Mouse (Mus musculus) heart, postnatal 10 days (tissue): ENCODE data around the gene Gm20403. TPM values are rescaled to one million over a fixed set of nuclear protein-coding genes. Genes with fewer than 3 reads are reported as not detected.
"Not testable (repeated sequence)": the region's sequence is repeated elsewhere in the genome, so short reads cannot be mapped to it uniquely, and the experiment has no call there.

Experiments used
- DNase-seq, 2 experiments: peaks; one replicate each; pipeline ENCODE4 v3.0.0; 2021
- intact Hi-C: fragments of 180-260 bp; cut with DNase I; formaldehyde crosslinking; loops from one replicate; pipeline ENCODE4 v1.15.1; 2025
- total RNA-seq, 2 experiments: library from RNA; stranded (reverse); gene quantifications; 2 replicates each; pipeline ENCODE4 v1.2.3; 2021

The Gm20403 gene
- not detected for total RNA-seq

DNA sequence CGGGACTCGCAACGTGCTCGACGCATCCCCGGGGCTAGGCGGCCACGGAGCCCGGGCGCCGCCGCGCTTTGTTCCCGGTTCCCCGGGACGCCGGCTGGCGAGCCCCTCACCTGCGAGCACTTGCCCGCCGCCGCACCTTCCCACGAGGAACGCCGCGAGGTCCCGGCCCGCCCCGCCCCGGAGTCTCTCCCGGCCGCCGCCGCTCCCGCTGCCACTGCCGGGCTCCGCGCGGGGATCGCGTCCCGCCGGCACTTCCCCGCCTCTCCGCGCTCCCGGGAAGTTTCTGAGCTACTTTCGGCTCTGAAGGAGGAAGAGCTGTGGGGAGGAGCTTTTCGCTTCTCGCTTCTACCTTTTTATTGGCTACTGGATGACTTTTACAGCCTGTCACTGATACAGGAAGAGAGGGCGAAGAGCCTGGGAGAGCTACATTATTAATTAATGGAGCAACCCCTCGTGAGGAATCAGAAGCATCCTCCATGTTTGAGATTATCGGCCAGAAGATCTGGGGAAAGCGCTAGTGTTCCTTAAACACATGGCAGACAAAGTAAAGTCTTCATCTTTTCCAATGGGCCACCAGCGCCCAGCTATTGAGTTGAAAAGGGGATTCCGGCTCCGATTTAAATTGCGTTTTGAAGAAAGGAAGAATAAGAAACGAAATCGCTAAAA is at the start of gene Gm20403:
Gm20403 (minus strand) TSS at position 478 of the 666 bp plus-strand sequence.
- intact Hi-C loops = loop anchor here (10.0 kb wide), 1 partner anchor 459 kb away; no protein-coding TSS in a partner anchor
- peak; percentile 66 to 78 for DNase-seq

GRCm38 (mm10) chr12:55027088-55027487 is 40.8 kb upstream of the Gm20403 start:
- no peak for DNase-seq

DNA sequence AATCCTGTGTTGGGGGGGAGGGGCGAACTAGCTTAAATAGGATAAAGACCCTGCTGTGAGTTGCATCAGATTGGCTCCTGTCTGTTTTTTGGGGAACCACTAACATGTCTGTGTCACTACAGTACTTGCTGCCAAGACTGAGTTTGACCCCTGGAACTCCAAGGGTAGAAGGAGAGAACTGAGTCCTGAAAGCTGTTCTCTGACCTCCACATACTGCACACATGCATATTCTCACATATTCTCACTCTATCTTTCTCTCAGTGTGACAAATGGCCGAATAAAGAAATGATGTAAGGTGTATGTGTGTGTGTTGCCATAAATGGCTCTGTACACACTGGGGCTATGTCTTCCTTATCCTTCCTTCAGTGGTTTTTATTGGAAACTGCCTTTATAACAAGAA is 37.0 kb upstream of the Gm20403 start:
- no peak for DNase-seq
- intact Hi-C loops = no loop called here

More at GRCm38 (mm10) chr12:55027088-55027487, 40.8 kb upstream of the Gm20403 start:
- intact Hi-C loops = no loop called here

- intact Hi-C loops = no loop called here
- DNase-seq = no peak
These were observed 33.1 kb upstream of the Gm20403 start for GRCm38 (mm10) chr12:55019421-55019877.

DNA sequence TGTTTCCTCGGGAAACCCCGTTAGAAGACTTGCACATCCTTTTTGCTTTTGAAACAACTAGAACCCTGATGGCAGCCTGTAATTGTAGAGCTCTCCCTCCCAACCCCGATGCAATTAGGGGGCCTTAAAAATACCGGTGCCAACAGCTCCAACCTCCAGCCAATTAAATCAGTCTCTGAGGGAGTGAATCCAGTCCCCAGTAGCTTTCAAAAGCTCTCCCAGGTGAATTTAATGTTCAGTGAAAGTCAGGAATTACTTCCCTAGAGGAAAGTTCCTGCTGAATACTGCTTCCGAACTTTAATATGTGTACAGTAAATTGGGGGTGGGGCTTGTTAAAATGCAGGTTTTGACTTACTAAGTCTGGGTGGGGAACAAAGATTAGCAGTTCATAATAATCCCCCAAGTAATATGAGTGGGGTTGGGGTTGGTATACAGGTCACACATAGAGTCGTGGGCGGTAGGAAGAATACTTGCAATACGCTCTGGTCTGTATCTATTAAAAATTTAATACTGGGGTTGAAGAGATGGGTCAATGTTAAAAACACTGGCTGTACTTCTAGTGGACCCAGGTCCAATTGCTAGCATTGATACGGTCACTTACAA is 30.9 kb upstream of the Gm20403 start:
- no peak for DNase-seq
- intact Hi-C loops = no loop called here

DNA sequence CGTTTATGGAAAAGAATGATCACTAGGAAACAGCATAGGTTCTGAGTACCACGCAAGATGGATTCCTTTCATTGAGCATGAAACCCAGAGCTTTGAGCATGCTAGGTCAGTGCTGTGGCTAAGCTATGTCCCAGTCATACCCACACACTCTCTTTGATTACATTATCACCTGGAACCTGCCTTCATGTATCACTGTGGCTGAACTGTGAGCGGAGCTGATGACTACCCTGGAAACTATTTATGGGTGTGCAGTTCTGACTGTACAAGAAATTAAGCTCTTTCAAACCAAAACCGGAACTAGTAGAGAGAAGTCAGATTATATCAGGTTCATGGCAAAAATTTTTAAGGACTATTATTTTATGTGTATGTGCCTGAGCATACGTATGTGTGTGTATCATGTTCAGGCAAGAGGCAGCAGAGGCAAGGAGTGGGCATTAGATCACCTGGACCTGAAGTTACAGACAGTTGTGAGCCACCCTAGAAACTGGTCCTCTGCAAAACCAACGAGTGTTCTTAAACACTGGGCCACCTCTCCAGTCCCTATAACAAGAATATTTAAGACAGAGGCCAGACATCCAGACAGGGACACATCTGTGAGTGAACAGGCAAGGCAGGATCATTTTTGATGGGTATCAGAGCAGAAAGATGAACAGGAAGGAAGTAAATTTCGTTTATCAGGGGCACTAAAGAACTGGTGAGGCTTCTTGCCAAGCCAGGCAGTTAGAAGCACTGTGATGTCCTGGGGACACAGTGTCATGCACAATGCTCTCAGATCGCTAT is 30.2 kb upstream of the Gm20403 start:
- intact Hi-C loops = no loop called here

GRCm38 (mm10) chr12:55015428-55015827 is 29.1 kb upstream of the Gm20403 start:
- intact Hi-C loops = no loop called here
- no peak for DNase-seq

More for the DNA sequence above, 30.2 kb upstream of the Gm20403 start:
- DNase-seq = no peak

- DNase-seq = no peak
- intact Hi-C loops = no loop called here
These were observed 27.5 kb upstream of the Gm20403 start, which contains the start of gene Baz1a for GRCm38 (mm10) chr12:55013626-55014398. Baz1a (minus strand) TSS chr12:55014348.

DNA sequence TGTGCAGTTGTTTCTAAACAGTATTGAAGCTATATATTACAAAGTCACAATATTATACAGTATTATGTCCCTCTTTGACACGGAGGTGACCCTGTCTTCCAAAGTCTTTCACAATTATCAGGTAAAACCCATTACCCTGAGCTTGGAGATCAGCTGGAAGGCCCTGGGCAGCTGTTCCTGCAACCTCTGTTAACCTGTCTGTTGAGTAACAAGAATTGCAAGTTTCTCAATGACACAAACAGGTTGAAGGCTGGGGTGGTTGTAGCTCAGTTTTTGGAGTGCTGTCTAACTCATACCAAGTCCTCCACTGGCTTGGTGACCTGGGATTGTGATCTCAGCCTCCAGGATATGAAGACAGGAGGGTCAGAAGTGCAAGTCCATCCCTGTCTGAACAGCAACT is 26.7 kb upstream of the Gm20403 start:
- intact Hi-C loops = no loop called here
- DNase-seq = no peak

- DNase-seq = no peak
- intact Hi-C loops = no loop called here
These were observed 21.2 kb upstream of the Gm20403 start for GRCm38 (mm10) chr12:55007361-55008008.

DNA sequence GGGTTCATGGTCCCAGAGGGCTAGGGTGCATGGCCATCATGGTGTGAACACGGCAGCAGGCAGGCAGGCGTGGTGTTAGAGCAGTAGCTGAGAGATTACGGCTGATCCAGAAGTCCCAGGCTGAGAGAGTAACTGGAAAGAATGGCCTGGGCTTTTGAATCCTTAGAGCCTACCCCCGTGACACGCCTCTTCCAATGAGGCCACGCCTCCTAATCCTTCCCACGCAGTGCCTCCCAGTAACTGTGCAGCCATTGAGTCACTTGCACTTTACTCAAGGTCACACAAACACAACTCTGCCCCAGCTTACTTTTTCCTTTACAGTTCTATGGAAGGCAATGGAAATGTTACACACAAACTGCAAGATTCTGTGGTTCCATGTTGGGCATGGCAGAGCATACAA is 19.7 kb upstream of the Gm20403 start:
- no peak for DNase-seq
- intact Hi-C loops = no loop called here

DNA sequence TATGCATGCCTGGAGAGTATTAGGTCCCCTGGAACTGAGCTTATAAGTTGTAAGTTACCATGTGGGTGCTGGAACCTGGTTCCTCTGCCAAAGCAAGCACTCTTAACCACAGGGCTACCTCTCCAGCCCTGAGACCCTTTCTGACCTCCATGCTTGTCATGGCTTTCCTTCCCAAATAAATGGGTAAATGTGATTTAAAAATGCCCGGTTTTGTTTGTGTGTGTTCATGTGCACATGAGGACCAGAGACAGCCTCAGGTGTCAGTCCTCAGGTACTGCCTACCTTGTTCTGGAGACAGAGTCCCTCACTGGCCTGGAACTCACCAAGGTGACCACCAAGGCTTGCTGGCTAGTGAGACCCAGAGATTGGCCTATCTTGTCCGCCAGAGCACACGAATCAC is 18.1 kb upstream of the Gm20403 start:
- intact Hi-C loops = no loop called here

GRCm38 (mm10) chr12:55003843-55004242 is 17.5 kb upstream of the Gm20403 start:
- DNase-seq = no peak
- intact Hi-C loops = no loop called here

More for the DNA sequence above, 18.1 kb upstream of the Gm20403 start:
- DNase-seq = no peak

DNA sequence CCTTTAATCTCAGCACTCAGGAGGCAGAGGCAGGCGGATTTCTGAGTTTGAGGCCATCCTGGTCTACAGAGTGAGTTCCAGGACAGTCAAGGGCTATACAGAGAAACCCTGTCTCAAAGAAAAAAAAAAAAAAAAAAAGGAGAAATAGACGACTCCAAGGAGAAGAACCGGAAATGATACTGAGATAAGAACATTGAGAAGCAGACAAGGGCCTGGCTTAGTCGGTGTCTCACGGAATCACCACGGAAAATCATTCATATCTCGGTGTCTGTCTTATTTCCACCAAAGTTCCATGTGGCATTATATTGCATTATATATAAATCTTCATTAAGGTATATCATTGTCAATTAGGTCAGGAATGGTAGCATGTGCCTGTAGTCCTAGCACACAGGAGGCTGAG is 16.2 kb upstream of the Gm20403 start:
- intact Hi-C loops, DNase-seq: not testable (repeated sequence)

GRCm38 (mm10) chr12:54999016-54999690 is 12.8 kb upstream of the Gm20403 start:
- intact Hi-C loops = no loop called here
- DNase-seq = peak; percentile 18 to 20

DNA sequence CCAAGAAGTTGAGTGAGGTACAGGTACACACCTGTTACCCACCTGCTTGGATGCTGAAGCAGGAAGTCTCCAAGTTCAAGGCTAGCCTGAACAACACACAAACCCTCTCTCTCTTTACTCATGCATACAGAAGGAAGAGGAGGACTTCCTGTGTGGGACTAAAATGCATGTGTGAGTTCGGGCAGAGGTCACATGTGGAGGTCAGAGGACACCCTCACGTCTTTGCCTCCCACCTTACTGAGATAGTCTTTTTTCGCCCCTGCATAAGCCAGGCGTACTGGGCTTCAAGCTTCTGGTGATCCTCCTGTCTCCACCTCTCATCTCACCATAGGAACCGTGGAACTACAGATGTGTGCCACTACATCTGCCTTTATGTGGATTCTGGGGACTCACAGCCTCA is 12.1 kb upstream of the Gm20403 start:
- DNase-seq = no peak
- intact Hi-C loops = no loop called here

- DNase-seq = no peak
- intact Hi-C loops = no loop called here
These were observed 10.7 kb upstream of the Gm20403 start for GRCm38 (mm10) chr12:54996979-54997474.

- intact Hi-C loops = no loop called here
These were observed 9.6 kb upstream of the Gm20403 start for GRCm38 (mm10) chr12:54995965-54996364.

GRCm38 (mm10) chr12:54994418-54994817 is 8.1 kb upstream of the Gm20403 start:
- DNase-seq = no peak
- intact Hi-C loops = no loop called here

More at GRCm38 (mm10) chr12:54995965-54996364, 9.6 kb upstream of the Gm20403 start:
- DNase-seq = no peak

DNA sequence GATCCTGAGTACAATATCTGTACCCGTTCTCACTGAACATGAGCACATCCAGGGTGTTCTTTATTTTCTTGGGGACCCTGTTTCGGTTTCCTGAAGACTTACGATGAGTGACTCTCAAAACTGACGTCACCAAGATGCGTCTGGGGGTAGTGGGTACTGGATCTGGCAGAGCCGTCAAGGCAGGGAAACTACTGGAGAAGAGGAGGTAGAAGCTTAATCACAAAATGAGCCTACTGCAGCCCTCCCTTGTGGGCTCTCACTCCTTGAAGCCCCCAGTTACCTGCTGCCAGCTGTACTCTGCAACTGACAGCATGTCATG is 7.7 kb upstream of the Gm20403 start:
- intact Hi-C loops = no loop called here
- no peak for DNase-seq
